Mouse (Mus musculus) macrophage (primary cell): ENCODE results near the gene Coq10a. TPM values are rescaled to one million over a fixed set of nuclear protein-coding genes. Genes with fewer than 3 reads are reported as not detected.
A peak's percentile ranks its signal among the peaks of the same experiment; 100 is the strongest.
"Not testable (repeated sequence)": the region's sequence is repeated elsewhere in the genome, so short reads cannot be mapped to it uniquely, and the experiment has no call there.

Experiments used
- H3K27ac ChIP-seq: fragments of 350-480 bp; formaldehyde crosslinking; 2 replicates; pipeline ENCODE4 v1.9.0; 2021
- H3K36me3 ChIP-seq: fragments of 350-480 bp; formaldehyde crosslinking; 2 replicates; pipeline ENCODE4 v1.9.0; 2021; ENCODE audit errors: inconsistent target
- H3K4me3 ChIP-seq: fragments of 350-480 bp; formaldehyde crosslinking; 2 replicates; pipeline ENCODE4 v1.9.0; 2021; ENCODE audit errors: inconsistent target
- H3K79me2 ChIP-seq: fragments of 350-480 bp; formaldehyde crosslinking; 2 replicates; pipeline ENCODE4 v1.9.0; 2021; ENCODE audit errors: inconsistent target
- WGBS: methylation state at CpG from one replicate; pipeline ENCODE4 v1.1.7; 2026; ENCODE audit warnings: inconsistent platforms; ENCODE audit not compliant: missing documents; 5-methylcytosine and 5-hydroxymethylcytosine counted together
- polyA plus RNA-seq: library from polyadenylated mRNA; stranded (reverse); fragments of 250-400 nt; gene quantifications from 3 replicates; pipeline ENCODE4 v1.2.4, GENCODE M21; 2018; ENCODE audit warnings: inconsistent platforms

The Coq10a gene
- polyA plus RNA-seq, 1 experiment from 2014 or later: 25.5 TPM

DNA sequence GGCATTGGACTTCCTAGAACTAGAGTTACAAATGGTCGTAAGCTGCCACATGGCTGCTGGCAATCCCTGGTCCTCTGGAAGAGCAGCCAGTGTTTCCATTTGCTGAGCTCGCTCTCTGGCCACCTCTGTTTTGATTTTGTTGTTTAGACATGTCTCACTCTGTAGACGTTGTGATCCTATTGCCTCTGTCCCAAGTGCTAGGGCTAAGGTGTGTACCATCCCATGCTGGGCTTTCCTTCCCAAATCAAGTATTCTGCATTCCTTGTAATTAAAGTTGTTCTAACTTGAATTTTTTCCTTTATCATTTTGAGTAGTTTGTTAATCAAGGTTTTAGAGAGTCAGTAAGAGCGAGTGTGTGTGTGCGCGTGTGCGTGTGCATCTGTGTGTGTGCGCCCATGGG, 21.3 kb downstream of the Coq10a start:
- Histone ChIP-seq H3K36me3 (peaks cover 30% of the 10 kb centered on the region), H3K79me2 (peaks cover 77% of the 10 kb centered on the region), H3K4me3 (no peak overlapping the region), H3K27ac (no peak overlapping the region)
- 90% methylated on average over 8 of the region's 8 CpGs for WGBS

DNA sequence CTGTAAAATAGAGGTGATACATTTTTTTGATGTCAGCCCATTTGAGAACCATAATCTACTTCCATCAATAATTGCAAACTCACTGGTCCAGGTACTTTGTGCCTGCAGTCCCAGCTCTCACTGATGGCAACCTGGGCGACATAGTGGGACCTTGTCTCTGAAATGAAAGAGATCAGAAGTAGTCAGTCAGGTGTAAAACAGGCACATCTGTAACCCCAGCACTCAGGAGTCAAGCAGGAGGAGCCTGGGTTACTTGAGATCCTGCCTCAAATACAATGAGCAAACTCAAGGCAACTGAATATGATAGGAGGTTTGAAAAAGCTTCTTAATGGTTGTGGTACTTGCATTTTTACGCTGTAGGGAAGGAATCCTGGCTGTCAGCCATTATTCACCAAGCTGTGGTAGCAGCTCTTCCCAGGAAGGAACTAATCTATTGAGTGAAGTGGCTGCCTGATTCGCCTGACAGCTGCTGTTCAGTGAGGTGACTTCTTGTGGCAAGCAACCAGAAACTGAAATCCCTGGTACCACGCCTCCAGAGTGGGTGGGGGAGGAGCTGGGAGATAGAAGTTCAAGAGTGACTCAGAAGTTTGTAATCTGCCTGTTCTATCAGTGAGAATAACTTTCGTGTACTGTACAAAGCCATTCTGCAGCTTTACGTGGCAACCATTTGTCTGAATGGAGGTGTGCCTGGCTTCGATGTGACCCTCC, 24.1 kb downstream of the Coq10a start:
- Histone ChIP-seq H3K4me3 (peak overlapping the region; percentile 10; the same call in 1 of the 2 replicates), H3K79me2 (peaks cover 97% of the 10 kb centered on the region), H3K27ac (peak overlapping the region; percentile 73), H3K36me3 (peaks cover 3% of the 10 kb centered on the region; the same call in 1 of the 2 replicates)
- WGBS: 4% methylated on average over 7 of the region's 7 CpGs

GRCm38 (mm10) chr10:128343436-128343835, 25.4 kb downstream of the Coq10a start:
- WGBS: 100% methylated on average over 1 of the region's 1 CpGs
- H3K79me2 ChIP-seq: peaks cover 97% of the 10 kb centered on the region
- peak overlapping the region; percentile 35 for H3K27ac ChIP-seq
- no peak overlapping the region for H3K4me3 ChIP-seq
- no peaks in the 10 kb centered on the region for H3K36me3 ChIP-seq

DNA sequence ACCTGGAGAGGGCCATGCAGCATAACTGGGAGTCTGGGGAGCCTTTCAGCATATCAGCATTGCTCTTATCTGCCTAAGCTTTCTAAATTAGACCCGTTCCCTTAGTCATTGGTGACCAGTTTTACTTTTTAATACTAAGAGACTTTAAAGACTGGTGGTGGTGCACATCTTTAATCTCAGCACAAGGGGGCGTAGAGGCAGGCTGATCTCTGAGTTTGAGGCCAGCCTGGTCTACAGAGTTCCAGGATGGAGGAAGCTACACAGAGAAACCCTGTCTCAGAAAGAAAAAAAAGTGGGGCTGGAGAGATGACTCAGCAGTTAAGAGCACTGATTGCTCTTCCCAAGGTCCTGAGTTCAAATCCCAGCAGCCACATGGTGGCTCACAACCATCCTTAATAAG, 28.5 kb downstream of the Coq10a start:
- H3K36me3 ChIP-seq: no peaks in the 10 kb centered on the region
- peaks cover 70% of the 10 kb centered on the region for H3K79me2 ChIP-seq
- H3K27ac ChIP-seq: no peak overlapping the region
- H3K4me3 ChIP-seq: no peak overlapping the region
- 85% methylated on average over 2 of the region's 2 CpGs for WGBS

DNA sequence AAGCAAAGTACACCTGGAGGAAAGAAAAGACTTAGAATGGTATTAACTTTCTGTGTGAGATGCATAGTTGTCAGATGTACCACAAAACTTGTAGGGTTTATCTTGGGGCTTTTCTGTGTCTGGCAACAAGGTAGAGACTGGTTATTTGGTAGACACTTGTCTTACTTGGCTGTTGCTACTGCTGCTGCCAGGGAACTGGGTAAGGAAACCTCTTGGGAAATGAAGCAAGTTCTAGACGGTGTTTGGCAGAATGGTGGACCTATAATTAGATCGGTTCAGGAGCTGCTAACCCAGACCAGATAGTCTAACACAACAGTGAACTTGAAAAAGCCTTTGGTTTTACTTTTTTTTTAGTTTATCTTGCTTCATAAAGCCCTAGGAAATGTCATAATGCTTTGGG, 29.8 kb downstream of the Coq10a start:
- H3K4me3 ChIP-seq: peak overlapping the region; percentile 72
- peaks cover 60% of the 10 kb centered on the region for H3K79me2 ChIP-seq
- WGBS: 79% methylated on average over 2 of the region's 2 CpGs
- H3K36me3 ChIP-seq: no peaks in the 10 kb centered on the region
- H3K27ac ChIP-seq: no peak overlapping the region

DNA sequence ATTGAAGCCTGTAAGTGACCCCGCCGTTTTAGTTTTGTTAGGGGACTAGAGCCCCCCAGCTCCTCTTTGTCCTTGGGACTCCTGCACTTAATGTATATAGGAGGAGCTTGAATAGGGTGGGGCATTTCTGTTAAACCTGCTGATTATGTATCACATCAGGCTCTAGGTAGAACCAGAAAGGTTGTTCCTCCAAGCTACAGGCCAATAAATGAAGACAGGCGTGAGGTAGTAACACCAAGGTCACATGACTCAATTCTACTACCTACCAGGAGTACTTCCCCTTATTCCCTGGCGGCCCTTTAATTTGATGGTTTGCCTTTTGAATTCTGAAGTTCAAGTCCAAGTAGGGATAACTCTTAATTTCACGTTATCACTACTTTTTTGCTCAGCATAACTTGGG, 30.4 kb downstream of the Coq10a start:
- WGBS: 7% methylated on average over 5 of the region's 5 CpGs
- peaks cover 55% of the 10 kb centered on the region for H3K79me2 ChIP-seq

GRCm38 (mm10) chr10:128337306-128338181, 31.3 kb downstream of the Coq10a start, which contains the start of gene Cs:
TSS of gene Cs (plus strand) at chr10:128337734.
- WGBS: under 1% methylated on average over 47 of the region's 61 CpGs
- H3K36me3 ChIP-seq: no peaks in the 10 kb centered on the region
- peak within 1 kb of the TSS; percentile 72 for H3K4me3 ChIP-seq
- H3K79me2 ChIP-seq: peaks cover 46% of the 10 kb centered on the region
- peak within 1 kb of the TSS; percentile 77 for H3K27ac ChIP-seq

More for the DNA sequence above, 30.4 kb downstream of the Coq10a start:
- peak overlapping the region; percentile 72 for H3K4me3 ChIP-seq
- H3K27ac ChIP-seq: peak overlapping the region; percentile 49
- no peaks in the 10 kb centered on the region for H3K36me3 ChIP-seq

DNA sequence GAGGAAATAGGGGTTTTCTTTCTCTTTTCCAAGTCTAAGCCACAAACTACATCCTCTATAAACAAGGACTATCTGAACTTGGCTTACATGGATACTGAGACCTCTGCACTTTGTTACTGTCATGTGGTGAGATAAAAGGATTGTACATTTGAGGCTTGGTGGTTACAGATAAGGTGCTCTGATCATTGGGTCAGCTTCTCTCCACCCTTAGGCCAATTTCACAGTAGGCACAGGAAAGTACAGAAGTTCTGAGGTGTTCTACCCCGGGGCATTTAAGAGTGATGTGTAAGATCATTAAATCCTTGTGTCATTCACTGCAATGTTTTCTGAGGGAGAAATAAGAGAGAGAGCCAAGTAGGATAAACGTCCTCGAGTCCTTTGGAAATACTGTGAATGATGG, 32.2 kb downstream of the Coq10a start:
- no peaks in the 10 kb centered on the region for H3K36me3 ChIP-seq
- H3K79me2 ChIP-seq: peaks cover 36% of the 10 kb centered on the region
- no peak overlapping the region for H3K27ac ChIP-seq
- H3K4me3 ChIP-seq: no peak overlapping the region
- 83% methylated on average over 3 of the region's 3 CpGs for WGBS

DNA sequence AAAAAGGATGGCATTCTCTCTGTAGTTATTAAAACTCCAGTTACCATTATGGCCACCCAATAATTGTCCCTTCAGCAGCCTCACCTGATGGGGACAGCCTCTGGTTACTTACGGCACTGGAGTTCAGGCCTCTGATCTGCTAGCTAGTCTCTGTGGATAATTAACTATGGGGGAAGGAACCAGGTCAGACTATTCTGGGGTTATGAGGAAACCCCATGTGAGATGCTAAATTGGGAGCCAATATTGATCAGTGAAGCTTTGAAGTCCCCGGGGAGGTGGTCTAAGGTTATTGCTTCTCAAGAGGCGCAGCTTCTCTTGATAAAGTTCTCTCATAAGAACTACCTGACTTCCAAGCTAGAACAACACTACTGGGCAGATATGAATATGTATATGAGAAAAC, 32.6 kb downstream of the Coq10a start:
- Histone ChIP-seq H3K27ac (no peak overlapping the region), H3K4me3 (no peak overlapping the region), H3K79me2 (peaks cover 32% of the 10 kb centered on the region), H3K36me3 (no peaks in the 10 kb centered on the region)
- WGBS: 91% methylated on average over 3 of the region's 3 CpGs

DNA sequence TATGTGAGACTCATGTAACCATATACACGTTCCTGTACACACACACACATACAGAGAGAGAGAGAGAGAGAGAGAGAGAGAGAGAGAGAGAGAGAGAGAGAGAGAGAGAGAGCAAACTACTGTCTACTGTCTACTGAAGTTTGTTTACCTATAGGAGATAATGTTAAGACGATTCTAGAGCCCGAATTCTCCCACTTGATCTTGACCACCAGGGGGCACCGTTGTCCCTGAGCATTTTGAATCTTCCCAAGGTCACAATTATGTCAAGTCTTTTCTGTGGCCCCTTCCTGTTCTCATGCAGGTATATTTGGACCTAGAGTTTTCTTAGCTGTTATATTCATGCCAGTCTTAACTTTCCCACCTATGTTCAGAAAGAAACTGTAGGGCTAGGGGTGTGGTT, 33.2 kb downstream of the Coq10a start:
- Histone ChIP-seq H3K27ac (no peak overlapping the region), H3K4me3 (no peak overlapping the region), H3K79me2 (peaks cover 26% of the 10 kb centered on the region), H3K36me3 (no peaks in the 10 kb centered on the region)
- WGBS: 4% methylated on average over 4 of the region's 4 CpGs

GRCm38 (mm10) chr10:128332358-128333249, 36.2 kb downstream of the Coq10a start:
- not testable (repeated sequence) for H3K27ac ChIP-seq, H3K4me3 ChIP-seq, H3K79me2 ChIP-seq, H3K36me3 ChIP-seq
- 97% methylated on average over 4 of the region's 6 CpGs for WGBS

- 85% methylated on average over 10 of the region's 10 CpGs for WGBS
- peaks cover 23% of the 10 kb centered on the region for H3K36me3 ChIP-seq
- H3K79me2 ChIP-seq: peaks cover 19% of the 10 kb centered on the region; the same call in 1 of the 2 replicates
- H3K4me3 ChIP-seq: no peak overlapping the region
- H3K27ac ChIP-seq: no peak overlapping the region
Observed at GRCm38 (mm10) chr10:128327610-128328009, 41.2 kb downstream of the Coq10a start.

DNA sequence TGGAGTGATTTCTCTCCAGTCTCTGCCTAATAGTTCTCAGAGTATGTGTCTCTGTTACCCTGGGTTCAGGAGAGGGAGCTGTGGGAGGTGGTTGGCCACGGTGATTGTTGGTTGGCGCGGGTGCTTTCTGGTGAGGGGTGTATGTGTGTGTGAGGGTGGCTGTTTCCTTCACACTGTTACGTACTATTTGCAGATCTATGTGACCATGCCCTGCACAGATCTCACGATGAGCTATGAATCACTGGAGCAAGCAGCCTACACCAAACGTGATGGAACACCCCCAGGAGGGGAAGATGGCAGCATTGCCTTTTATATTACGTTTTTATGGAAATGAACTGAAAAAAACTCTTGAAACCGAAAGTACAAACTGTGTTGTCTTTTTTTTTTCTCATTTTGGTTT, 42.0 kb downstream of the Coq10a start:
- peaks cover 19% of the 10 kb centered on the region; the same call in 1 of the 2 replicates for H3K79me2 ChIP-seq
- H3K27ac ChIP-seq: no peak overlapping the region
- 90% methylated on average over 7 of the region's 8 CpGs for WGBS
- peaks cover 23% of the 10 kb centered on the region for H3K36me3 ChIP-seq
- H3K4me3 ChIP-seq: no peak overlapping the region

- Histone ChIP-seq H3K36me3 (peaks cover 34% of the 10 kb centered on the region), H3K27ac (peak overlapping the region; percentile 89), H3K79me2 (peaks cover 19% of the 10 kb centered on the region; the same call in 1 of the 2 replicates), H3K4me3 (peak overlapping the region; percentile 90)
- WGBS: 39% methylated on average over 8 of the region's 8 CpGs
Observed at GRCm38 (mm10) chr10:128323516-128323915, 45.3 kb downstream of the Coq10a start.
